Mouse (Mus musculus) megakaryocyte, embryonic 14.5 days (primary cell): ENCODE data around the gene Setdb2. TPM values are rescaled to one million over a fixed set of nuclear protein-coding genes. Genes with fewer than 3 reads are reported as not detected.

Experiments used
- H3K27me3 ChIP-seq: replicated peaks from 2 replicates; pipeline ENCODE3; 2012; ENCODE audit warnings: inconsistent platforms
- H3K36me3 ChIP-seq: replicated peaks from 2 replicates; pipeline ENCODE3; 2012; ENCODE audit warnings: low read length, inconsistent platforms, mixed read lengths
- H3K4me1 ChIP-seq: 2 replicates; pipeline ENCODE4 v1.6.1; 2012; ENCODE audit warnings: inconsistent platforms
- H3K4me3 ChIP-seq: replicated peaks from 2 replicates; pipeline ENCODE3; 2012; ENCODE audit warnings: moderate library complexity, mild to moderate bottlenecking, inconsistent platforms
- H3K9me3 ChIP-seq: 2 replicates; pipeline ENCODE4 v1.6.1; 2012; ENCODE audit warnings: inconsistent platforms
- FLI1 ChIP-seq: IDR thresholded peaks from 2 replicates; pipeline ENCODE4 v1.6.1; 2012; ENCODE audit warnings: low read length, inconsistent platforms, mixed read lengths
- GATA1 ChIP-seq: IDR thresholded peaks from 3 replicates; pipeline ENCODE4 v1.6.1; 2012; ENCODE audit warnings: mixed read lengths, low read length, inconsistent platforms, borderline replicate concordance
- polyA plus RNA-seq: library from polyadenylated mRNA; stranded (reverse); fragments of >175 nt; gene quantifications from 2 replicates; pipeline ENCODE4 v1.2.3, GENCODE M21; 2012; ENCODE audit warnings: low replicate concordance; ENCODE audit not compliant: insufficient read depth

The Setdb2 gene
- polyA plus RNA-seq, 1 experiment = 1.4 TPM

DNA sequence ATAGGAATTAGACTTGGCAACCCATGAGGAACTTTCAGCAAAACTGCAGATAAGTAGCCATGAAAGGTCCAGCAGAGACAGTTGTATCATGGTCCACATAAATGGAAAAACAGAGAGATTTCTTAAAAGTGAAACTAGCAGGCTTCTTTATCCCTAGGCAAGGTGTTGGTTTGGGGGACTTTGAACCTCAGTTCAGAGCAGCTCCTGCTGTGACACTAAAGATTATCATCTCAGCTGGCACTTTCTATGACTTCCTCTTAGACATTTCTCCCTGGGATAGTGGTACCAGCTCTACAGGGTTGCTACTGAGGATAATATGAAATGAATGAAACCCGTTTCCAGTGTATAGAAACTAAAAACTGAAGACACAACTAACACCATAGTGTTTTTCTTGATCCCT is 51.2 kb downstream of the Setdb2 start:
- TF ChIP-seq FLI1 (no peak), GATA1 (no peak)

DNA sequence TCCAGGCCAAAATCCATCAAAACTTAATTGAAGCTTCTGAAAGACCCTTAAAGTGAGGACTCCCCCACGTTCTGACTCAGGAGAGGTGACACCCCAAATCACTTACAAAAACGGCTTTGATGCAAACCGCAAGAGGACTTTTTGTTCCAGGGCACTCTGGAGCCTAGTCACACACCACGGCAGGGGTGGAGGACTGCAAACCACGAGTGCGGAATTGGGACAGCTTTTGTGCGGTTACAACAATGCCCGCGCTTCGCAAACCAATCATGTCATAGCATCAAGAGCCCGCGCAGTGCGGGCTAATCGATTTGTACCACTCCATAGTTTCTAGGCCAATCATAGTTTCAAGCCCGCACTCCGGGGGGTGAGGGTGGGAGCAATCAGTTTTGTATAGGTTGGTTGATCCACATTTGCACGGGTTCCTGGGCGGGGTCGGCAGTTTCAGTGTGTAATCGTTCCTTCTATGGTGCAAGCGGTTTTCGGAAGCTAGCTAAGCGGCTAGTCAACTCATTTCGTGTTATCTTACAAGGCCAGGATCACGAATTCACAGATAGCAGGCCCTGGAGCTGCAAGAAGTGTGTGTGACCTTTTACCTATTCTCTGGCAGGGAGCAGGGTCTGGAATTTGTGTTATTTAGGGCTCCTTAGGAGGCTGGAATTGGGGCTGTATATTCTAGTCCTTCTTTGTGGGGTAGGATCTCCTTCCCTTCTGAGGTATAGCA is 70.2 kb downstream of the Setdb2 start:
- Histone ChIP-seq H3K4me1 (no peaks in the 10 kb centered on the region), H3K4me3 (no peak overlapping the region)
- TF ChIP-seq FLI1 = no peak
- no peak for TF ChIP-seq GATA1

More for the DNA sequence above, 51.2 kb downstream of the Setdb2 start:
- Histone ChIP-seq H3K4me1 (peaks cover 7% of the 10 kb centered on the region), H3K36me3 (peaks cover 14% of the 10 kb centered on the region), H3K4me3 (no peak overlapping the region), H3K9me3 (no peaks in the 10 kb centered on the region), H3K27me3 (no peaks in the 10 kb centered on the region)

DNA sequence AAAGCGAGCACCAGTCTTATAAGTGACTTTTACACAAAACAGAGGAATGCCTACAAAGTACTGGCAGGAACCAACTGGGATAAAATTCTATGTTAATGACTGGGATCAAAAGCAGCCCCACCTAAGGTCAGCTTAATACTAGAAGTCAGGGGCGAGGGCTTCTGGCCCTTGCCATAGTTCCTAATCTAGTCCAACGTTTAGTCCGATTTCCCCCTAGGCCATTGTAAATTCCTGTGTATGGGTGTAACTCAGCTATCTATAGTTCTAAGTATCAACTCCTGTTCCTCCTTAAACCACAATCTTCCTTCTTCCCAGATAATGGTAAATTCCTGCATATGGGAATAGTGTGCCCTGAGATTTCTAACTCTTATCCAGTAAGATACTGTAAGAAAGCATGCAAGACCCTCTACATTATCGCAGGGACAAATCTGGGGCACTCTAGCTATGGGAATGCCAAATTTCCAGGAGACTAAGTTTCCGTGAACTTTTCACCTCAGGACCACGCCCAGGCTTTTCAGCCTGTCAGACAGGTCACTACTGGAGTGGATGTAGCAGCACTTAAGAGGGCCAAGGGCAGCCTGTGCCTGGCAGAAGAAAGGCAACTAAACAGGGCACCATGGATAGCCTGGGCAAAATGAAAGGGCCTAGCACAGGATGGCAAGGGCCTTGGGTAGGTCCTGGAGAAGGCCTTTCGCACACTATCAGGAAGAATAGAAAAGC is 74.1 kb downstream of the Setdb2 start:
- no peaks in the 10 kb centered on the region for H3K36me3 ChIP-seq
- H3K4me1 ChIP-seq = 0 out of 2 replicates have a peak, but pooled peaks cover 3% of the 10 kb centered on the region
- H3K9me3 ChIP-seq = peaks cover 15% of the 10 kb centered on the region
- no peak for TF ChIP-seq GATA1
- no peak for TF ChIP-seq FLI1
- H3K27me3 ChIP-seq = no peaks in the 10 kb centered on the region
- H3K4me3 ChIP-seq = no peak overlapping the region

More for the DNA sequence above, 70.2 kb downstream of the Setdb2 start:
- Histone ChIP-seq H3K9me3 (peaks cover 28% of the 10 kb centered on the region), H3K36me3 (no peaks in the 10 kb centered on the region), H3K27me3 (no peaks in the 10 kb centered on the region)

DNA sequence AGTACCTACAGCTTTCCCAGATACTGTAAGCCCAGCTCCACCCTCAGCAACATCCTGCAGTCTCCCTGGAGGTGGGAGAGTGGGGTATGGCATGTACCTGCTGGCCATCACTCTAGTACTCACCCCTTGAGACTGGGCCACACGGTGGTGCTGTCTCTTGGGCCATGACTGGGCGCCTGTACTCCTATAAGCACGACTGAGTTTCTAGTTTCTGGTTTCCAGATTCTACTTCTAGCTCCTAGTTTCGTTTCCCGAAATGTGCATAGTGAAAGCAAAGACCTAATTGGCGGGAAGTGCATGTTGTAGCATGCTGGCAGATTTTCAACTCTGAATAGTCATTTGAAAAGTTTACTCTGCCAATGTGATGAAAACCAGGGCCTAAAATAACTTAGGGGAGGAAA is 75.4 kb downstream of the Setdb2 start, which contains the start of gene Phf11d:
Gene Phf11d, minus strand, starts transcription at position 227 of the 401 bp plus-strand sequence.
- no peaks in the 10 kb centered on the region for H3K27me3 ChIP-seq
- H3K36me3 ChIP-seq = no peaks in the 10 kb centered on the region
- H3K4me3 ChIP-seq = peak within 1 kb of the TSS; percentile 80
- TF ChIP-seq GATA1 (no peak), FLI1 (no peak)
- H3K9me3 ChIP-seq = peaks cover 2% of the 10 kb centered on the region
- 0 out of 2 replicates have a peak, but pooled peaks cover 3% of the 10 kb centered on the region for H3K4me1 ChIP-seq

Other genes starting within 250 kb of the Setdb2 start
- gene Rcbtb1, start 239.7 kb downstream of the Setdb2 start, polyA plus RNA-seq = 0.28 TPM in 1 of 2 replicates, not detected in the other
- not detected in 2 replicates for gene Gm6904, start 180.7 kb downstream of the Setdb2 start, polyA plus RNA-seq
- not detected in 2 replicates for gene Phf11a, start 143.4 kb downstream of the Setdb2 start, polyA plus RNA-seq
- 1.7 TPM in 1 of 2 replicates, not detected in the other for gene Phf11b, start 99.5 kb downstream of the Setdb2 start, polyA plus RNA-seq
- gene Phf11d, start 75.4 kb downstream of the Setdb2 start, polyA plus RNA-seq = 0.09 and 1.4 TPM in 2 replicates
- gene Phf11c, start 45.5 kb downstream of the Setdb2 start, polyA plus RNA-seq = not detected in 2 replicates
- gene Cab39l, start 88 bp upstream of the Setdb2 start, polyA plus RNA-seq = 2.5 TPM in 1 of 2 replicates, not detected in the other
- gene Cdadc1, start 157.1 kb upstream of the Setdb2 start, polyA plus RNA-seq = 12.5 TPM in 1 of 2 replicates, not detected in the other
- not detected in 2 replicates for gene Shisa2, start 184.4 kb upstream of the Setdb2 start, polyA plus RNA-seq